Mouse (Mus musculus): ENCODE results near the gene Tshb. TPM values are rescaled to one million over a fixed set of nuclear protein-coding genes. Genes with fewer than 3 reads are reported as not detected.

Tshb gene
- polyA plus RNA-seq, 1 experiment from 2014 or later: 0.13 TPM

GRCm38 (mm10) chr3:102735031-102735558 is 47.4 kb downstream of the Tshb start:
- peak overlapping the region; percentile 82 for H3K9ac ChIP-seq
- under 1% methylated on average over 33 of the region's 33 CpGs for WGBS
- H3K36me3 ChIP-seq: no peaks in the 10 kb centered on the region
- H3K4me3 ChIP-seq: peak overlapping the region; percentile 73
- H3K27me3 ChIP-seq: no peaks in the 10 kb centered on the region
- peak; percentile 84 for ATAC-seq (ENCODE audit: low FRiP score)
- H3K4me1 ChIP-seq (replicated peaks): peaks cover 21% of the 10 kb centered on the region
- peak overlapping the region; percentile 77 for H3K27ac ChIP-seq
- H3K9me3 ChIP-seq: no peaks in the 10 kb centered on the region
- peak overlapping the region; percentile 82 for H3K4me2 ChIP-seq

- H3K4me3 ChIP-seq: peak within 1 kb of the TSS; percentile 73
- H3K9me3 ChIP-seq: no peaks in the 10 kb centered on the region
- H3K4me2 ChIP-seq: peak within 1 kb of the TSS; percentile 82
- H3K27ac ChIP-seq: peak within 1 kb of the TSS; percentile 77
- H3K36me3 ChIP-seq: no peaks in the 10 kb centered on the region
- ATAC-seq (ENCODE audit: low FRiP score): peak; percentile 79
- peaks cover 21% of the 10 kb centered on the region for H3K4me1 ChIP-seq (replicated peaks)
- H3K9ac ChIP-seq: peak within 1 kb of the TSS; percentile 82
- WGBS: under 1% methylated on average over 53 of the region's 54 CpGs
- H3K27me3 ChIP-seq: no peaks in the 10 kb centered on the region
These were observed 48.0 kb downstream of the Tshb start, which contains the start of gene Tspan2 for GRCm38 (mm10) chr3:102734313-102735030. TSS of gene Tspan2 (plus strand) at chr3:102734529.

GRCm38 (mm10) chr3:102733936-102734312 is 48.6 kb downstream of the Tshb start:
- no peak for ATAC-seq (ENCODE audit: low FRiP score)
- H3K9me3 ChIP-seq: no peaks in the 10 kb centered on the region
- H3K4me2 ChIP-seq: peak overlapping the region; percentile 82
- peaks cover 21% of the 10 kb centered on the region for H3K4me1 ChIP-seq (replicated peaks)
- no peaks in the 10 kb centered on the region for H3K27me3 ChIP-seq
- peak overlapping the region; percentile 77; the same call in 1 of the 2 replicates for H3K27ac ChIP-seq
- H3K4me3 ChIP-seq: peak overlapping the region; percentile 73
- whole genome bisulfite sequencing: 41% methylated on average over 6 of the region's 6 CpGs
- peak overlapping the region; percentile 82 for H3K9ac ChIP-seq
- H3K36me3 ChIP-seq: no peaks in the 10 kb centered on the region

DNA sequence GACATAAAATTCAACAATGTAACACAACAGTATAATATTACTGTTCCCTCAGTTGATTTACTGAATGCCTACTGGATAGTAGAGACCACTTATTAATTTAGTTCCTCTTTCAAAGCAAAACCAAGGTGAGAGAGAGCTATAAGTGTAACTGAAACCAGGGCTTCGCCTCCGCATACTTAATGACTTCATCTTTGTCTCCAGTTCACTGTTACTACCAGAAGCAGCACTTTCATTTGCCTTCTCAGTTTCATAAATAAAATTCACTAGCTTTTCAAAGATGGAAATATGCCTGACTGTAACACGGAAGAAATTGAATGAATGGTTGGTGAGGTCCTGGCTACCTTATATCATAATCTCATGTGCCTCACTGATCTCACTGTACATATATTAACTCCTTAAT is 49.5 kb downstream of the Tshb start:
- Histone ChIP-seq H3K4me3 (no peak overlapping the region), H3K4me1 (replicated peaks) (peaks cover 21% of the 10 kb centered on the region), H3K27ac (no peak overlapping the region), H3K36me3 (no peaks in the 10 kb centered on the region), H3K27me3 (no peaks in the 10 kb centered on the region), H3K9me3 (no peaks in the 10 kb centered on the region), H3K9ac (no peak overlapping the region), H3K4me2 (no peak overlapping the region)
- no peak for ATAC-seq (ENCODE audit: low FRiP score)
- WGBS: 91% methylated on average over 3 of the region's 3 CpGs

DNA sequence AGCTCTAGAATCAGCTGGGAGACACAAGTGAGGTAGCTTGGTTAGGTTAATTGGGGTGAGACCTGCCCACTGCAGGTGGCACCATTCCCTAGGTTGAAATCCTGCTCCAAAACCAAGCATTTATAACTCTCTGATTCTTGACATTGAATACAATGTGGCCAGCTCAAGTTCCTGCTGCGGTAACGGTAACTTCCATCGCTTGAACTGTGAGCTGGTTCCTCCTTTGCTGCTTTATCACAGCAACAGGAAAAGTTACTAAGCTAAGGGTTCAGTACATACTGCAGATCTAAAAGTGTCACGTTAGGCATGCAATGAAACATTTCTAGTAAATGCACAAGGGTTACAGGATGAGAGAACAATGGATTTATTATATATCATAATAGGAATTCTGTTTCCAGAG is 49.9 kb downstream of the Tshb start:
- ATAC-seq (ENCODE audit: low FRiP score): no peak
- Histone ChIP-seq H3K9me3 (no peaks in the 10 kb centered on the region), H3K4me2 (no peak overlapping the region), H3K27ac (no peak overlapping the region), H3K27me3 (no peaks in the 10 kb centered on the region), H3K36me3 (no peaks in the 10 kb centered on the region), H3K4me1 (replicated peaks) (peaks cover 21% of the 10 kb centered on the region), H3K9ac (no peak overlapping the region), H3K4me3 (no peak overlapping the region)
- 92% methylated on average over 4 of the region's 4 CpGs for WGBS

DNA sequence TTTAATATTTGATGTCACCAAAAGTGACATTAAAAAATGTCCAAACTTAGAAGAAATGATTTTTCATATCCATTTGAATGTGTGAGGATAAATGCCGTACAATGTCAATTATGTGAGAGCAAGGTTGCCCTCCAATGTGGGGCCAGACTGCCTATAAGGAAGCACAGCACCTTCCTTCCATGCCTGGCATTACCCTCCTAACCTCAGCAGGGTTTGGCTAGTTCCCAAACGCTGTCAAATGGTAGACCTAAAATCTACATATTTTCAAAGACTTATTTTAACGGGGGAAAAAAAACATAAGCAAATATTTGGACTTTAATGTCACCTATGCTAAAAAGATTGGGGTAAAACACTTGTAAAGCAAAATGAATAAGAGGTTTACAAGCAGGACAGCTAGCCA is 51.4 kb downstream of the Tshb start:
- no peak overlapping the region for H3K27ac ChIP-seq
- H3K36me3 ChIP-seq: no peaks in the 10 kb centered on the region
- H3K4me2 ChIP-seq: no peak overlapping the region
- H3K9ac ChIP-seq: no peak overlapping the region
- H3K4me3 ChIP-seq: no peak overlapping the region
- peaks cover 18% of the 10 kb centered on the region for H3K4me1 ChIP-seq (replicated peaks)
- H3K9me3 ChIP-seq: no peaks in the 10 kb centered on the region
- no peaks in the 10 kb centered on the region for H3K27me3 ChIP-seq
- 70% methylated on average over 3 of the region's 3 CpGs for WGBS
- no peak for ATAC-seq (ENCODE audit: low FRiP score)

DNA sequence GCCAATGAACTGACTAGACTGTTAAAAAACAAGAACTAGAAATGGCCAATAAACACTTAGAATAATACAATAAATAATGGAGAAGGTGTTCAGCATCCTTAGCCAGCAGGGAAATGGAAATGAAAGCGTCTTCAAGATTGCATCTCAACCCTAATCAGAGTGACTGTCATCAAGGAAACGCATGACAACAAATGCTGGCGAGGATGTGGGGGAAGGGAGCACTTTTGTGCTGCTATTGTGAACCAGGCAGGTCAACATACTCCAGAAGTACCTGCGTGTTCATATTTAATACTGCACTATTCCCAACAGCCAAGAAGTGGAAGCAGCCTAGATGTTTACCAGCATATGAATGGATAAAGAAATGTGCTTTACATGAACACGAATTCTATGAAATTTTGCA is 53.1 kb downstream of the Tshb start:
- no peak for ATAC-seq (ENCODE audit: low FRiP score)
- H3K4me2 ChIP-seq: no peak overlapping the region
- peaks cover 7% of the 10 kb centered on the region for H3K4me1 ChIP-seq (replicated peaks)
- no peak overlapping the region for H3K4me3 ChIP-seq
- H3K9ac ChIP-seq: no peak overlapping the region
- H3K36me3 ChIP-seq: no peaks in the 10 kb centered on the region
- H3K27me3 ChIP-seq: no peaks in the 10 kb centered on the region
- H3K9me3 ChIP-seq: no peaks in the 10 kb centered on the region
- H3K27ac ChIP-seq: no peak overlapping the region
- WGBS: 60% methylated on average over 5 of the region's 5 CpGs

Other genes starting within 250 kb of the Tshb start
- 7.5 and 8.6 TPM in 2 replicates for gene Tspan2, start 48.2 kb downstream of the Tshb start, polyA plus RNA-seq (2015; fragmentation: Nextera tagmentation; extraction: Ambion mirVana)
- gene Sycp1, start 153.4 kb upstream of the Tshb start, polyA plus RNA-seq (2015; fragmentation: Nextera tagmentation; extraction: Ambion mirVana): not detected in 2 replicates
- 0.08 TPM in 1 of 2 replicates, not detected in the other for gene Nr1h5, start 181.4 kb upstream of the Tshb start, polyA plus RNA-seq (2015; fragmentation: Nextera tagmentation; extraction: Ambion mirVana)
- gene Sike1, start 213.0 kb upstream of the Tshb start, polyA plus RNA-seq (2015; fragmentation: Nextera tagmentation; extraction: Ambion mirVana): 54.3 and 64.6 TPM in 2 replicates
- gene Csde1, start 237.7 kb upstream of the Tshb start, polyA plus RNA-seq (2015; fragmentation: Nextera tagmentation; extraction: Ambion mirVana): 448 and 460 TPM in 2 replicates

All from hindbrain, embryonic 13.5 days (tissue).